In the genomic region with DNA sequence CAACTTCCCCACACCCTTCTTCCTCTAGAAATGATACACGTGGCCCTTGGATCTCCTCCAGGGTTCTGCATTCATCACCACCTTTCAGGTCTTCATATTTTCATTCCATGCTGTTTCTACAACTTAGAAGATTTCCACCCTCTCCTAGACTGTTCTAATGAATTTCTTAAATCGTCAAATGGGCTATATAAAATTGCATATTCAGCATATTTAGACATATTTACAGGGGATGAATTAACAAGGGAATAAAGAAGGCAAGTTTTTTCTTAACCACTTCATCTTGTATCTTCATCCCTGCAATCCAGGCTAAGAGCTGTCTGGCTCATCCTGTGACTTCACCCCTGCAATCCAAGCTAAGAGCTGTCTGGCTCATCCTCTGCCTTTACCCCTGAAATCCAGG, we compare ENCODE assay signal across 14 mouse cellular contexts.
"Had no signal": no experiment of that assay in that cellular context is flagged by ENCODE, and none has a peak within 500 bp of the region (broad histone marks: within the 10 kb centered on the region; RNA-seq: fewer than 3 reads in every experiment).

No protein-coding gene starts in this region.

- H3K4me1 ChIP-seq: lung, embryonic 15.5 days; megakaryocyte, embryonic 14.5 days; midbrain, embryonic 13.5 days; midbrain, embryonic 15.5 days; neural tube, embryonic 13.5 days; neural tube, embryonic 15.5 days had no signal

- H3K27ac ChIP-seq: lung, embryonic 15.5 days; macrophage; midbrain, embryonic 13.5 days; midbrain, embryonic 15.5 days; neural tube, embryonic 13.5 days; neural tube, embryonic 15.5 days had no signal

- H3K4me2 ChIP-seq: lung, embryonic 15.5 days; midbrain, embryonic 11.5 days; midbrain, embryonic 13.5 days; midbrain, embryonic 15.5 days; neural tube, embryonic 13.5 days; neural tube, embryonic 15.5 days had no signal

- H3K4me3 ChIP-seq: lung, embryonic 15.5 days; megakaryocyte, embryonic 14.5 days; midbrain, embryonic 13.5 days; midbrain, embryonic 15.5 days; myocyte; neural tube, embryonic 13.5 days; neural tube, embryonic 15.5 days had no signal

- ATAC-seq: liver, postnatal 0 days; midbrain, embryonic 13.5 days; midbrain, embryonic 15.5 days had no signal

- H3K27me3 ChIP-seq: lung, embryonic 15.5 days; megakaryocyte, embryonic 14.5 days; midbrain, embryonic 13.5 days; midbrain, embryonic 15.5 days; neural tube, embryonic 13.5 days; neural tube, embryonic 15.5 days had no signal

- H3K36me3 ChIP-seq: lung, embryonic 15.5 days; midbrain, embryonic 13.5 days; midbrain, embryonic 15.5 days; neural tube, embryonic 13.5 days; neural tube, embryonic 15.5 days had no signal

- DNase-seq: right cerebral cortex, adult 18-20 months; right cerebral cortex, postnatal 25 days; spleen, adult 18-20 months; thymus, adult 18-20 months had no signal

- H3K9ac ChIP-seq: liver, postnatal 0 days; lung, embryonic 15.5 days; midbrain, embryonic 13.5 days; midbrain, embryonic 15.5 days; neural tube, embryonic 13.5 days; neural tube, embryonic 15.5 days had no signal

- H3K9me3 ChIP-seq: lung, embryonic 15.5 days; midbrain, embryonic 15.5 days; neural tube, embryonic 13.5 days; neural tube, embryonic 15.5 days had no signal
